Mouse (Mus musculus): Measurements from ENCODE around the gene Nktr. TPM values are rescaled to one million over a fixed set of nuclear protein-coding genes. Genes with fewer than 3 reads are reported as not detected.

The Nktr gene
- total RNA-seq (2014; rRNA removed) (79.8 and 97.3 TPM in 2 replicates), polyA plus RNA-seq (2015; fragmentation: Nextera tagmentation; extraction: Ambion mirVana) (31.3 and 43.2 TPM in 2 replicates)

DNA sequence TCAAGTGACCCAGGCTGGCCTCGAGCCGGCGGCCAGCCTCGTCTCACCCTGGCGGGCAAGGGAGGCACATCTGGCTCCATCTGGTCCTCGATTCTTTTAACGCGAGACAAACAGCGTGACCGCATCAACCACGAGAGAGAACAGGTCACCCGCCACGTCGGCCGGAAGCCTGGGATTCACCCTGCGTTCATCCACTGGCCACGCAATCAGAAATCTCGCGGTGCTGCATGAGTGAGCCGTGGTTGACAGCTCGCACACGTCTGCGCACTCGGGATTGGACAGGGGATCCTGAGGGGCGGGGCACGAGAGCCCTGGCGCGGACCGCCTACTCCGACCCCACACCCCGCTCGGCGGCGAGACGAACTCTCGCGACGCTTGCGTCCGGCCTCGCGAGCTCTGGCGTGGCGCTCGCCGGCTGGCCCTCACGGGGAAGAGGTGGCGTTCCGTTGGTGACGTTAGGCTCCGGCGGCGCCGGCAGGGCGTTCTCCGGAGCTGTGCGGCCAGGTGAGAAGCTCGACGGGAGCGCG, at the start of gene Nktr:
Nktr (plus strand) TSS at position 378 of the 527 bp plus-strand sequence.
- Histone ChIP-seq H3K4me1 (ENCODE audit: insufficient read depth) (peaks cover 5% of the 10 kb centered on the region; the same call in 1 of the 2 replicates), H3K27ac (ENCODE audit: low read depth, low read length) (peak within 1 kb of the TSS; percentile 91), H3K27me3 (ENCODE audit: insufficient read depth, low read length) (no peaks in the 10 kb centered on the region), H3K4me3 (ENCODE audit: low read depth, low read length) (peak within 1 kb of the TSS; percentile 98), H3K4me2 (ENCODE audit: low read depth) (peak within 1 kb of the TSS; percentile 81), H3K9me3 (ENCODE audit: low read length) (no peaks in the 10 kb centered on the region), H3K9ac (peak within 1 kb of the TSS; percentile 97), H3K36me3 (ENCODE audit: insufficient read depth) (no peaks in the 10 kb centered on the region)
- DNase-seq (peak; percentile 99), ATAC-seq (peak; percentile 99)
- under 1% methylated on average over 55 of the region's 61 CpGs for WGBS
- peak; percentile 22; the same call in 1 of the 2 replicates for TF ChIP-seq CTCF (IDR thresholded peaks at IDR 0.05; ENCODE audit: low read depth)

DNA sequence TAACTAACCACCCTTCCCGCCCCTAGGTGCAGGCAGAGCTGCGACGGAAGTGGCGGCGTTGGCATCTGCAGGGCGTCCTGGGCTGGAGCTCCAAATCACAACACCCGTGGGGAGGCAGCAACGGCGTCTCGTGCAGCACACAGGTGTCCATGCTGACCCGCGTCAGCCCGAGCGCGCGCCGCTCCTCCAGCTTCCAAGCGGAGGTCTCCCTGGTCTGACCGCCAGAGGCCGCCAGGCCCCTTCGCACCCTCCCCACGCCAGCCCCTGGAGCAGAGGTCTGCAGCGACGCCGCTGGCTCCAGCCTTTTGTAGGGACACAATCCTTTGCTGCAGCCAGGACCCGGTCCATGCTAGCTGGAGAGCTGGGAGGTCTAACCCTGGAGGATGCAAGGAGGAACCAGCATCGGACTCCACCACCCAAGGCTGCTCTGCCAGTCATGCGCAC, 49.6 kb upstream of the Nktr start:
- 1% methylated on average over 28 of the region's 28 CpGs for WGBS
- DNase-seq (peak; percentile 65), ATAC-seq (peak; percentile 64)
- peaks cover 12% of the 10 kb centered on the region; the same call in 1 of the 2 replicates for H3K4me1 ChIP-seq (ENCODE audit: insufficient read depth)
- H3K4me3 ChIP-seq (ENCODE audit: low read depth, low read length), result peak overlapping the region; percentile 35
- no peak overlapping the region for H3K27ac ChIP-seq (ENCODE audit: low read depth, low read length)
- H3K9ac ChIP-seq, result peak overlapping the region; percentile 51
- no peaks in the 10 kb centered on the region for H3K27me3 ChIP-seq (ENCODE audit: insufficient read depth, low read length)
- peak overlapping the region; percentile 70 for H3K4me2 ChIP-seq (ENCODE audit: low read depth)
- no peaks in the 10 kb centered on the region for H3K36me3 ChIP-seq (ENCODE audit: insufficient read depth)
- peak; percentile 77 for TF ChIP-seq CTCF (IDR thresholded peaks at IDR 0.05; ENCODE audit: low read depth)
- no peaks in the 10 kb centered on the region for H3K9me3 ChIP-seq (ENCODE audit: low read length)

DNA sequence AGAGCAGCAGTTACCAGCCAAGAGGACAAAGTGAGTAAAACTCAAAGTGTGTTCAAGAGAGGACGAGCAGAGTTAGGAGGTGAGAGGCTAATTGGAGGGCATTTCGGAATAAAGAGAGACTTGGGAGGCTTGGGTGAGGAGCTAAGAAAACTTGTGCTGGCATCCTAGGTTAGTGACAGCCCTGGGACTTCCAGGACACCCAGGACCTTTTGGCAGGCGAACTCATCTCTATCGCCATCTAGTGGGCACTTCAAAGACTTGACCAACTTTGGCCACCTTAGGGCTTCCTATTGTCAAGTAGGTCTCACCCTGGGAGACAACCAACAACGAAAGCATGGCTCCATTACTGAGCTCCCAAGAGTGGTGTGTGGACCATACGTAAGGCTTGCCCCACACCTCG, 47.7 kb upstream of the Nktr start:
- H3K9me3 ChIP-seq (ENCODE audit: low read length), result no peaks in the 10 kb centered on the region
- H3K9ac ChIP-seq, result no peak overlapping the region
- TF ChIP-seq CTCF (IDR thresholded peaks at IDR 0.05; ENCODE audit: low read depth), result peak; percentile 66
- H3K36me3 ChIP-seq (ENCODE audit: insufficient read depth), result no peaks in the 10 kb centered on the region
- peaks cover 12% of the 10 kb centered on the region; the same call in 1 of the 2 replicates for H3K4me1 ChIP-seq (ENCODE audit: insufficient read depth)
- no peak overlapping the region for H3K4me2 ChIP-seq (ENCODE audit: low read depth)
- ATAC-seq (no peak), DNase-seq (peak; percentile 55)
- no peak overlapping the region for H3K4me3 ChIP-seq (ENCODE audit: low read depth, low read length)
- H3K27me3 ChIP-seq (ENCODE audit: insufficient read depth, low read length), result no peaks in the 10 kb centered on the region
- H3K27ac ChIP-seq (ENCODE audit: low read depth, low read length), result no peak overlapping the region
- 21% methylated on average over 7 of the region's 7 CpGs for WGBS

DNA sequence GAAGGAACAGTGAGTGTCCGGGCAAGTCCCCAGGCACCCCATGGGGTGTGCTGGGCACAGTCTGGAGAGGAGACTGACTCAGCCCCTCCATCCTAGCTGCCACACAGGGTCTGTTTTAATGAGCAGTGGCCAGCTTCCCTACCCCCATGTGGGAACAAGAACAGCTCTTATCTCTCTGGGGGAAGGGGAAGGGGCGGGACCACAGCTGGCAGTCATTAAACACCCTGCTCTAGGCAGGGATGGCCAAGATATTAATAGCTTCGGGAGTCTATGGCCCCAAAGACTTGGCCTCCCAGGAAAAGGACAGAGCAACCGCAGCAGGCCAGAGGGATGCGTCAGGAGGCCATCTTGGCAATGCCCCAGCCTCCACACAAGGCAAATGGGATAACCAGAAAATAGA, 46.7 kb upstream of the Nktr start:
- Histone ChIP-seq H3K36me3 (ENCODE audit: insufficient read depth) (no peaks in the 10 kb centered on the region), H3K4me1 (ENCODE audit: insufficient read depth) (peaks cover 12% of the 10 kb centered on the region; the same call in 1 of the 2 replicates), H3K27ac (ENCODE audit: low read depth, low read length) (no peak overlapping the region), H3K27me3 (ENCODE audit: insufficient read depth, low read length) (no peaks in the 10 kb centered on the region), H3K9me3 (ENCODE audit: low read length) (no peaks in the 10 kb centered on the region), H3K9ac (no peak overlapping the region), H3K4me2 (ENCODE audit: low read depth) (no peak overlapping the region), H3K4me3 (ENCODE audit: low read depth, low read length) (no peak overlapping the region)
- DNase-seq (no peak), ATAC-seq (no peak)
- no peak for TF ChIP-seq CTCF (IDR thresholded peaks at IDR 0.05; ENCODE audit: low read depth)
- 79% methylated on average over 5 of the region's 5 CpGs for WGBS

DNA sequence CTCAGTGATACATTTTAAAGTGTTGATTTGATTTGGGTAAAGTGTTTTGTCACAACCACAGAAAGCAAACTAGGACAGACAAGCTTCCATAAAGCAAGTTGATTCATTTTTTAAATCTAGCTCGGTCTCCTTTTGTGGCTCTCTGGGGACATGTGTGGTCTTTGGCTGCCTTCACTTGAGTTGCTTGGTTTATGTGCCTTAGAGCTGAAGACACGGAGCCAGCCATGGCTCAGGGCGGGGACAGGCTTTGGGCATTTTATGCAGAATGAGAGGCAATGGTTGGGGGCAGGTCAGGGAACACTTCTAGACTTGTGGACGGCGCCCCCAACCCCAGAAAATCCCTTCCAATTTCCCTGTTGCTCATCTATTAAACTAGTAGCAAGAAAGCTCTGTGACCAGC, 45.3 kb upstream of the Nktr start:
- Histone ChIP-seq H3K36me3 (ENCODE audit: insufficient read depth) (no peaks in the 10 kb centered on the region), H3K9me3 (ENCODE audit: low read length) (no peaks in the 10 kb centered on the region), H3K4me1 (ENCODE audit: insufficient read depth) (peaks cover 8% of the 10 kb centered on the region; the same call in 1 of the 2 replicates), H3K27ac (ENCODE audit: low read depth, low read length) (no peak overlapping the region), H3K4me2 (ENCODE audit: low read depth) (no peak overlapping the region), H3K9ac (no peak overlapping the region), H3K4me3 (ENCODE audit: low read depth, low read length) (no peak overlapping the region), H3K27me3 (ENCODE audit: insufficient read depth, low read length) (no peaks in the 10 kb centered on the region)
- TF ChIP-seq CTCF (IDR thresholded peaks at IDR 0.05; ENCODE audit: low read depth), result no peak
- ATAC-seq, result no peak
- DNase-seq, result no peak
- 87% methylated on average over 5 of the region's 5 CpGs for WGBS

DNA sequence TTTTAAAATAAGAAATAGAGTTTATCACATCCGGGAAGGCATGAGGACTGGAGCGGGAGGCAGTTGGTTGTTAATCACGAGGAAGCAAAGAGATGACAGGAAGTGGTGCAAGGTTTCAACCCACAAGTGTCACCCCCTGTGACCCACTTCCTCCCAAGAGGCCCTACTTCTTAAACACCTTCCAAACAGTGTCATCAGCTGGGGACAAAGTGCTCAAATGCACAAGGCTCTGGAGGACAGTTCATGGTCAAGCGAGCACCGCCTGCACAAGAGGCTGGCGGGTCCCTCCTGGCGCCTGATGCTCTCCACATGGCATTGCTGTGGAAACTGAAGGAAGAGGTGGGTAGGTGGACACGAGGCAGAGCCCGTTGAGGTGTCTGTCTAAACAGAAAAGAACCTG, 44.0 kb upstream of the Nktr start:
- Histone ChIP-seq H3K9ac (no peak overlapping the region), H3K36me3 (ENCODE audit: insufficient read depth) (no peaks in the 10 kb centered on the region), H3K4me2 (ENCODE audit: low read depth) (no peak overlapping the region), H3K4me3 (ENCODE audit: low read depth, low read length) (no peak overlapping the region), H3K9me3 (ENCODE audit: low read length) (no peaks in the 10 kb centered on the region), H3K27me3 (ENCODE audit: insufficient read depth, low read length) (no peaks in the 10 kb centered on the region), H3K27ac (ENCODE audit: low read depth, low read length) (no peak overlapping the region), H3K4me1 (ENCODE audit: insufficient read depth) (no peaks in the 10 kb centered on the region)
- no peak for TF ChIP-seq CTCF (IDR thresholded peaks at IDR 0.05; ENCODE audit: low read depth)
- ATAC-seq (no peak), DNase-seq (no peak)
- 89% methylated on average over 9 of the region's 9 CpGs for WGBS

DNA sequence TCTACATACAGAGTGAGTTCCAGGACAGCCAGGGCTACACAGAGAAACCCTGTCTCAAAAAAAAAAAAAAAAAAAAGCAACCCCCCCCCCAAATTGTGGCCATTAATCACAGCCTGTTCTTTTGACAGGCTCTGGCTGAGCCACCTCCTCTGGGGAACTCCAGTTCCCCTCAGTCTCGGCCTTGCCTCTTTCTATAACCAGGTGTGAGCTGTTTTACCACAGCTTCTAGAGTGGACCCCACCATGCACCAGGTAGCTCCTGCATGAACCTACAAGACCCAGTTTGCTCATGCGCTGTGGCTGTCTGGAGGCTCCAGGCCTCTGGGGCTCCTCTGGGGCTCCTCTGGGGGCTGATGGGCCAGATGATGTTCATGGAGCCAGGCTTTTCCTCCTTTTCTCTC, 43.4 kb upstream of the Nktr start:
- no peak overlapping the region for H3K9ac ChIP-seq
- H3K27me3 ChIP-seq (ENCODE audit: insufficient read depth, low read length), result no peaks in the 10 kb centered on the region
- no peak for DNase-seq
- no peak for TF ChIP-seq CTCF (IDR thresholded peaks at IDR 0.05; ENCODE audit: low read depth)
- no peak overlapping the region for H3K4me2 ChIP-seq (ENCODE audit: low read depth)
- H3K4me3 ChIP-seq (ENCODE audit: low read depth, low read length), result no peak overlapping the region
- no peaks in the 10 kb centered on the region for H3K9me3 ChIP-seq (ENCODE audit: low read length)
- no peaks in the 10 kb centered on the region for H3K4me1 ChIP-seq (ENCODE audit: insufficient read depth)
- no peak for ATAC-seq
- 89% methylated on average over 2 of the region's 2 CpGs for WGBS
- H3K27ac ChIP-seq (ENCODE audit: low read depth, low read length), result no peak overlapping the region
- H3K36me3 ChIP-seq (ENCODE audit: insufficient read depth), result no peaks in the 10 kb centered on the region
